Mouse (Mus musculus): Measurements from ENCODE around the gene Ublcp1. TPM values are rescaled to one million over a fixed set of nuclear protein-coding genes. Genes with fewer than 3 reads are reported as not detected.
"Not testable (repeated sequence)": the region's sequence is repeated elsewhere in the genome, so short reads cannot be mapped to it uniquely, and the experiment has no call there.

The Ublcp1 gene
- total RNA-seq, 2 experiments from 2014 or later: 39.8 to 40.2 TPM

DNA sequence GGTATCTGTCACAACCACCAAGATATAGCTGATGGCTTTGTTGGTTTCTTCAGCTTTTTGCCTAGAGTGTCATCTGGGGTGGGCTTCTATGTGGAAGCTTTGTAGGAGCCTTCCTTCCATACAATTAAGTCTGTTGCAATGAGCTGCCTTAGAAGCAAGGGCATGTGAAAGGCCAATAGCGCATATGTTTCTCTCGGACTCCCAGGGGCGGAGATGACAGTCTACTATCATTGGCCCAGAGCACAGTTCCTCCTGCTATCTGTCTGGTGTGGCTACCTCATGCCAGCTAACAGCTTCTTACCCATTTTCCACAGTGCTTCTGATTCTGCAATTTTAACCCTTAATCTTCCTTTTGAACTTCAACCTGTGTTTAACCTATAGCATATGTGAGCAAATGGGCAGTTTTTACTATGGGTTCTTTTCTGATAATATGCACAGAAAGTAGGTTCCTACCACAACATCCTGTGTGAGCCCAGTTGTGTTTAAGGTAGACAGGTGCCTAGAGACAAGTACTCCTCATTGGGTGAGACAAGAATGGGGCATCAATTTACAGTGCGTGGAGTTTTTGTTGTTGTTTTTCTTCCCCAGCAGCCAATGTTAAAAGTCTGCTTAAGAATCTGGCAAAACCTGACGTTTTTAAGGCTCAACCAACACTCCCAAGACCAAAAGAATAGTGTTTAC is 24.5 kb upstream of the Ublcp1 start:
- no peak for DNase-seq (ENCODE audit: low spot score in 2 of 2)

DNA sequence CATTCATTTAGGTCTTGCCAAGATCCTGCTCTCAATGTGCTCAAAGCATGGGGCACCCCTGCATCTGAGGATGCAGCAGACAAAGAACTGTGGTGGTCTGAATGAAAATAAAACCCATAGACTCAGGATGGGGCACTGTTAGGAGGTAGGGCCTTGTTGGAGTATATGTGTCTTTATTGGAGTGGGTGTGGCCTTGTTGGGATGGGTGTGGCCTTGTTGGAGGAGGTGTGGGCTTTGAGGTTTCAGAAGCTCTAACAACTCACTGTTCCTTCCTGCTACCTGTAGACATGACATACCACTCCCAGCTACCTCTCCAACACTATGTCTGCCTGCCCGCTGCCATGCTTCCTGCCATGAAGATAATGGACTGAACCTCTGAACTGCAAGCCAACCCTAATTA is 18.8 kb upstream of the Ublcp1 start:
- DNase-seq (ENCODE audit: low spot score in 2 of 2): no peak

DNA sequence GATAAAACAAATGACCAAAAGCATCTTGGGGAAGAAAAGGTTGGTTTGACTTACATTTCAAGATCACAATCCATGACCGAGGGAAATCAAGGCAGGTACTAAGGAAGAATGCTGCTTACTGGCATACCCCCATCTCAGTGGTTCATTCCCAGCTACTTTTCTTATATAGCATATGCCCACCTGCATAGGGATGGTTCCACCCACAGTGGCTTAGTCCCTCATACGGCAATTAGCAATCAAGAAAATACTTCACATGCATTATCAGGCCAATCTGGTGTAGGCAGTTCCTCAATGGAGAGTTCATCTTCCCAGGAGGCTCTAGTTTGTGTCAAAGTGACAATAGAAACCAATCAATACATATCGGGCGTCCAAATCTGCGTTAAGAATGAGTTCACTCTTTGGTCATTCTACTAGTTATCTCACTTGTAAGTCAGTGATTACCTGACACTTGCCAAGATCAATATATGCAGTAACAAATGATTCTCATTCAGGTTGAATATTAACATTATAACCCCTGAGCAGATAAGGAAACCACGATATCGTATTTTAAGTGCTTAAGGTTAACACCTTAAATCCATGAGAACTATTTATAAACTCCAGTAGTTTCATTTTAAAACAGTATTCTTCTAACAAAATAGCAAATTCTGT is 14.9 kb upstream of the Ublcp1 start:
- no peak for DNase-seq (ENCODE audit: low spot score in 2 of 2)

GRCm38 (mm10) chr11:44480246-44480645 is 9.9 kb upstream of the Ublcp1 start:
- no peak for DNase-seq (ENCODE audit: low spot score in 2 of 2)

GRCm38 (mm10) chr11:44478382-44478781 is 8.1 kb upstream of the Ublcp1 start:
- no peak for DNase-seq (ENCODE audit: low spot score in 2 of 2)

- DNase-seq (ENCODE audit: low spot score in 2 of 2): no peak
Measured at GRCm38 (mm10) chr11:44476445-44476844, 6.1 kb upstream of the Ublcp1 start.

DNA sequence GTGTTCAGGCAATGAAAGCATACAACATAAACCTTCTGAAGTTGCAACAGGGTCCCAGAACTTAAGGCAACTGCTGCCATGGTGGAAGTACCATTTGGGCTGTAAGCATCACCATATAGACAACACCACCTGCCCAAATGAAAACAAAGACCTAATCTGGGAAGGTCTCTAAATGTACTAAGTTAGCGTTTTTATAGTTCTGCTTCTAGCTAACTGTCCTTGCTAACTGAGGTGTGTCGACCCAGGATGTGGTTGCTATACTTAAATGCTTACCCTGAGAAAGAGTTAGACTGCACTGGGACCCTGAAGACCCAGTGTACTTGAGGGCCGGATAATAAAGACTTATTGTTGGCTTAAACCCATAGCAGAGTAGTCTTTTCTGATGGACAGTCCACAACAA is 5.2 kb upstream of the Ublcp1 start:
- no peak for DNase-seq (ENCODE audit: low spot score in 2 of 2)

DNA sequence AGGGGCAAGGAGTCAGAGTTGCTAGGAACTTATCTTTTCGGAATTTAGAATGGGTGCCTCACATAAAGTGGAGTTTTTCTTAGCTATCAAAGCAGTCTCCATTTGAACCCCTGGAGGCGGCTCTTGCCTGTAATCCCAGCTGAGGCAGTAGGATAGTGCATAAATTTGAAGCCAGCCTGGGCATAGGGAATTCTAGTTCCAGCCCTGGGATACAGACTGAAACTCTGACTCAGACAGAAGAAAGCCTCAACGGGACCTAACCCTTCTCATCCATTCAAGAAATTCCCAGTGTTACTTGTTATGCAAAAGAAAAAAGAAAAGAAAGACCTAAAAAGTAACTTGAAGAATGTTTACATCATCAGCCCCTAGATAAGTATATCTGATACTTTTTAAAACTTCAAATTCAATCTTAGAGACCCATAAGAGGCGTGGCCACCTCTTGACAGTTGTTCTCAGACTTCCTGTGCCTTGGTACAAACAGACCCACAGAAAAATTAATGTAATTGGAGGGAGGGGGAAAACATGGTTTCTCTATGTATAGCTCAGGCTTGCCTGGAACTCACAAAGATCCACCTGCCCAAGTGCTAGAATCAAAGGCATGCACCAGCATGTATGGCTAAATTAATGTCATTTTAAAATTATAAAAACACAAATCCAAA is 1.2 kb upstream of the Ublcp1 start:
- peak in 1 of 2 experiments; percentile 14 for DNase-seq (ENCODE audit: low spot score in 2 of 2)

- peak in 1 of 2 experiments; percentile 10 for DNase-seq (ENCODE audit: low spot score in 2 of 2)
Measured at GRCm38 (mm10) chr11:44469646-44470431, 459 bp downstream of the Ublcp1 start.

DNA sequence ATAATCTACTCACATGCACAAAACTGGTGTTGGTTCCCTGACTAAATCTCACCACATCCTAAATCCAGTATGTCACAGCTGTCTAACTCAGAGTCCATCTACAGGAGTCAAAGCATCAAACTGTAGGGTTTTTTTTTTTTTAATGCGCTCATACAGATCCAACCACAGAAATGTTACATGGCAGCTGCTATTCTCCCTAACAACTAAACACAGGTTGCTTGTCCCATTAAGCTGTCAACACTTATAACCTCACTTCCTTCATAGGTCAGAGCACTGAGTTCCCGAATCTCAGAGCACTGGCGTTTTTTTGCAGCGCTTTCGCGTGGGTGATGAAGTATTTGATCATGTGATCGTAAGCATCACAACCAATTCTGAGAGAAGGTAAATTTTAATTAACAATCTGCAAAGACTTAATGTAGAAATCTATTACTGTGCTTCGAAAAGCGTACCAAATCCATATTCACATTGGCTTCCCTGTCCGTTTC is 1.9 kb downstream of the Ublcp1 start:
- DNase-seq (ENCODE audit: low spot score in 2 of 2): no peak

GRCm38 (mm10) chr11:44466949-44467442 is 3.3 kb downstream of the Ublcp1 start:
- no peak for DNase-seq (ENCODE audit: low spot score in 2 of 2)

DNA sequence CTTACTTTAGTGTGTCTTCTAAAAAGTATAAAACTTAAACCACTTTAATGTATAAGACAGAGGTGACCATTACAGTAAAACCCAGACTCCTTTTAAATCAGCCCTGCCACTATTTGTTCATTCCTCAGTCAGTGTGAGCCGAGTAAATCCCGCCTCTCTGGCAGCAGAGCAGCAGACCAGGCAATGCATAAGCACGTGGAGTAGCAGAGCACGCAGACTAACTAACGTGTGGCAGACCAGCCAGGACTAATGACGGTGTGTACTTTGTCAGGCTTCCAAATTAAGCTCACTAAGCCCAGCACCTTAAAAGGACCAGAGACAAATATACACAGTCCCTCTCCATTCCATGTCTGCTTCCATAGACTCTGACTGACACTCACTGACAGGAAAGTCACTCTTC is 8.8 kb downstream of the Ublcp1 start:
- no peak for DNase-seq (ENCODE audit: low spot score in 2 of 2)

DNA sequence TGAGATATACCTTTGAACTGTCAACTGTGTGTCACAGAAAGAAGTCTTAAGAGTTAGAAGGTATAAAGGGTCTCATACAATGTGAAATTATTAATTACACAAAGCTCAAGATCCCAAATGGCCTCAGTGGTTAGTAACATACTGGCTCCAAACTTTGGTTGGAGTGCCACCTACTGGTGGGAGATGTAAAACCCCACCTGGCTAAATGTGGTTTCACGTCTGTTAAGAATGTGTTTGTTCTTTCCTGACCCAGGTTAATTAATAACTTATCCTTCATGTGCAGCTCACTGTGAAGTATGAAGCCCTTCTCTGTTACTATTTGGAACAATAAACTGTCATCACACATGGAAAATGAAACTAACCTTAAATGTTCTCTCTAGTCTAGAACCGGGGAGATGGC is 16.9 kb downstream of the Ublcp1 start:
- DNase-seq (ENCODE audit: low spot score in 2 of 2): peak; percentile 58 to 66

- not testable (repeated sequence) for DNase-seq (ENCODE audit: low spot score in 2 of 2)
Measured at GRCm38 (mm10) chr11:44452016-44452415, 18.3 kb downstream of the Ublcp1 start.

DNA sequence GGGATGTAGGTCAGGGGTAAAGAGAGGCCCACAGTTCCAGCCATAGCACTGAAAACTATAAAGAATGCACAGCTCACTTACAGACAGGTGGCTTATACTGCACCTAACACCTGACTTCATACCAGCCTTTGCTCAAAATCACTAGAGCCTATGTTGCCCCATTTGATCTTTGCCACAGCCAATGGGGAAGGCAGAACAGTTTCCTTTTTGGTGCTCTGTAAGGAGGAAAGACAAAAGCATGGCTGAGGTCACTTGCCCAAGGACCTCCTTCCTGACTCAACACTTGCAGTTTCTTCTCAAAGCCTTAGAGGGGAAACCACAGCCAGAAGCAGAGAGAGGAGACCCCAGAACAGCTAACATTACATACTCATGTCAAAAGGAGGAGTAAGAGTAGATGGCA is 19.3 kb downstream of the Ublcp1 start:
- no peak for DNase-seq (ENCODE audit: low spot score in 2 of 2)

- DNase-seq (ENCODE audit: low spot score in 2 of 2): no peak
Measured at GRCm38 (mm10) chr11:44437786-44438185, 32.5 kb downstream of the Ublcp1 start.

DNA sequence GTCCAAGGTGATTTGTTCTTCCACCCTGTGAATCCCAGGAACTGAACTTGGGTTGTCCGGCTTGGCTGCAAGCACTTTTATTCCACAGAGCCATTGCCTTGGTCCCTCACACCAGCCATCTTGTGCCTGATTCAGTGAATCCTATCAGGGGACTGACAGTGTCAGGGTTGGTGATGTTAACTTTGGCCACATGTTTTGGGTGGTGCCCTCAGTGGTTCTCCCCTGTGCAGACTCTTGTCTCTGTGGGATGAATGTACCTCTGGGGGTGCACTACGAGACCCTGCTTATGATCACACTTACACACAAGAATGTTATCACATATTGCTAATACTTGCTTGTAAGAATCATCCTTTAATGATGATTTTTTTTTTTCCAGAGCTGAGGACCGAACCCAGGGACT is 40.3 kb downstream of the Ublcp1 start:
- no peak for DNase-seq (ENCODE audit: low spot score in 2 of 2)

DNA sequence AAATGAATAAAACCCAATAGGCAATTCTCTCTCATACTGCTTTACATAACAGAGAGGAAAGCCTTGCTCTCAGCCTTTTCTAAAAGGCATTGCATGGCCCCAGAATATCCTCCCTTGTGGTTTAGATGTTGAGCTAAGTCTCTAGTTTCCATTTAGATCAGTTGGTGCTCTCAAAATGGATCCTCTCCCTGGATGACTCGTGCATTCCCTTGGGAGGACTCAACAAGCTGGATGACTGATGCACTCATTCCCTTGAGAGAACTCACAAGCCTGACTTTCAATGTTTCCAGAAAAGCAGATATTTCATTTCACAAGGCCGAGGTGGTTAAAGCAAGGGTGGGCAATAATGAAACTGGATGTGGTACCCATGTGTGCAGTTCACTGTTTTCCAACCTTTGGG is 42.3 kb downstream of the Ublcp1 start:
- no peak for DNase-seq (ENCODE audit: low spot score in 2 of 2)

DNA sequence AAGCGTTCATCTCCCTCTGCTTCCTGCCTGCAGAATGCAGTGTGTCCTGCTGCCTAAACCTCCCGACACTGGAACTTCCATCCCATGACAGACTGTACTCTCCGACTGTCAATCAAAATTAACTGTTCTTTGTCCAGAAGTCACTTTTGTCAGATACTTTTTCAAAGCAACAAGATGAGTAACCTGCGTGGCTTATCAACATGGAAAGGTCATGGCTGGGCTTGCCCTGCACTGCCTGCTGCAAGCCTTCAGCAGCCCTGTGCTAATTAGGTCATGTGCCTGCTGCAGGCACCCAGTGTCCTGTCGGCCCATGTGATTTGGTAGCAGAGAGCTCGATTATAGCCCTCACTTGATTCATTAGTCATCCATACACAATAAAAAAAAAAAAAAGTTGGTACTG is 44.7 kb downstream of the Ublcp1 start:
- no peak for DNase-seq (ENCODE audit: low spot score in 2 of 2)

DNA sequence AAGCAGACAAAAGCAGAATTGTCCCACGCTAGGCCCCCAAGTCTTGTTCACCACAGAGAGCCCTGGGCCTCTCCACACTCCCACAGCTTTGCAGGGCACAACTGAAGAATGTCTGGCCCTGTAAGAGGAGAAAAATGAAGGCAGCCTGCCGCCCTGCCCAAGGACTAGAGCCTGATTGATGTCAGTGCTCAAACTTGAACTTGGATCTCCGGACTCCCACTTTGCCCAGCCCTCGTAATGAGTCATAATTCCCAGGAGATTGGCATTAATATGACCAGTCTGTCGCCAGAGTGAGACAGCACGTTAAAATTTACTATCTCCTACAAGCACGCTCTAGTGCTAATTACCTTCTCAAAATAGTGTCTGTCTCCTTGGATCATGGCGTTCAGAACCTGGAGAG is 45.3 kb downstream of the Ublcp1 start:
- DNase-seq (ENCODE audit: low spot score in 2 of 2): no peak

- DNase-seq (ENCODE audit: low spot score in 2 of 2): no peak
Measured at GRCm38 (mm10) chr11:44423955-44424354, 46.3 kb downstream of the Ublcp1 start.
